Mouse (Mus musculus) stomach, postnatal 0 days (tissue): ENCODE measurements around the gene Rrh.

Experiments used
- CTCF ChIP-seq: IDR thresholded peaks from 2 replicates; pipeline ENCODE4 v1.5.1; 2016; ENCODE audit warnings: antibody characterized with exemption, low read depth, mild to moderate bottlenecking, moderate library complexity
- EP300 ChIP-seq: optimal IDR thresholded peaks from 2 replicates; pipeline ENCODE3; 2016; ENCODE audit warnings: antibody characterized with exemption

GRCm38 (mm10) chr3:129836051-129836697 is 13.8 kb upstream of the Rrh start:
- TF ChIP-seq EP300 = no peak
- TF ChIP-seq CTCF = no peak
